Mouse (Mus musculus) lung, postnatal 10 days (tissue): ENCODE results near the gene Habp2.

Source experiments
- DNase-seq: peaks from one replicate; pipeline ENCODE4 v3.0.0; 2021

The Habp2 gene

DNA sequence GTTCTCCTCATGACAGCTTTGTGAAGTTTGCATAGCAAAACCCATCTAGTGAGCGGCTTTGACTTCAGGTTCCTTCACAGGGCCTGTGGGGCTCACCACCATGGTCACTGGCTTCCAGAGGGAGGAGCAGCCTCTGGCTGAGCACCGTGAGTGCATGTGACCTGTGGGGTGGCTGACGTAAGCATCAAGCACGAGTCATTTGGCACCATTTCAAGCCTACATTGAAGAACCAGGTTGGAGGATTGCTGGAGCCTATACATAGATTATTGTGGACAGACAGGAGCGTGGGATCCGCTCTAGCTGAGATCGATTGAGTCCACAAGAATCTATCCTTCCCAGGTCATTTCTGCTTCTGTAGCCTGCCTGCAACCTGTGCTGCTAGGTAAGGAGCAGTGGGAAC is at the start of gene Habp2:
Gene Habp2 (plus strand): TSS at position 272 of the 400 bp plus-strand sequence.
- no peak for DNase-seq

DNA sequence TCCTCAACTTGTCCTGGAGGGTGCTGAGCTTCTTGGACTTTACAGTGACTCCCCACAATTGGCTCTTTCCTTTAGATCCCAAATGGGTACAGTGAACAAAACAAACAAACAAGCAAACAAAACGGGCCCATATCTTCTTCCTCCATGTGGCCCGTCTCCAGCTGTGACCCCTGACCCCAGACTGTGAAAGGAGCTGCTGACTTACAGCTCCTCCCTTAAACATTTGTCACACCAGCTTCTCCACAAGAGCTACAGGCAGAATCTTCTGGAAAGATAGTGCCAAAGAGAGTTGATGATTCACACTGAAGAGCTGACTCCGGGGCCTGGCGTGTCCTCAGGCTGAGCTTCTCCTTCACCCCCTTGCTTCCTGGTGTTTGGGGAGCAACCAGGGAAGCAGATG is 48.4 kb upstream of the Habp2 start:
- peak; percentile 68 for DNase-seq

DNA sequence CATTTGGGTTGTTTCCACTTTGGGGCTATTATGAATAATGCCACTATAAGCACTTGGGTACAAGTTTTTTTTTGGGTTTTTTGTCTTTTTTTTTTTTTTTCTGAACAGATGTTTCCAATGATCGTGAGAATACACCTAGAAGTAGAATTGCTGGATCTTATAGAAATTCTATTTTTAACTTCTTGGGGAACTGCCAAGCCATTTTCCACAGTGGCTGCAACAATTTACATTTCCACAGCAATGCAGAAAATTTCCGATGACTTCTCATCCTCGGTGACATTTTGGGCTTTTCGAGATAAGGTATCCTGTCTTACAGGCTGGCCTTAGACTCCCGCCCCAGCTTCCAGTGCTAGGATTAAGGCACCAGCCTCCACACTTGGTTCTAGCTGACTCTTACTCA is 41.7 kb upstream of the Habp2 start:
- DNase-seq: no peak

DNA sequence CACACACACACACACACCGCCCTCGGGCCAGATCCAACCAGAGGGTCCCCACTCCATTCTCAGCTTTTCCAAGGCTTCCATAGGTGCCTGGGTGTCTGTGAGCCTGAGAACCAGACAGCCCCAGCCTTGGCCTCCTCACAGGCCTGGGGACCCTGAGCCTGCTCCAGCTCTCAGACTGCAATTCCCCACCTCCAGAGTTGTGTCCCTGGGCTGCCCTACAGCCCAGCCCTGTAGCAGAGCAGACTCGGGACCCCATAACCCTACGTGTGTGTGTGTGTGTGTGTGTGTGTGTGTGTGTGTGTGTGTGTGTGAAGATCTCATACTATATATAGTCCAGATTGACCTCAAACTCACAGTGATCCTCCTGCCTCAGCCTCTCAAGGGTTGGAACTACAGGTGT is 34.1 kb upstream of the Habp2 start:
- peak; percentile 14 for DNase-seq

DNA sequence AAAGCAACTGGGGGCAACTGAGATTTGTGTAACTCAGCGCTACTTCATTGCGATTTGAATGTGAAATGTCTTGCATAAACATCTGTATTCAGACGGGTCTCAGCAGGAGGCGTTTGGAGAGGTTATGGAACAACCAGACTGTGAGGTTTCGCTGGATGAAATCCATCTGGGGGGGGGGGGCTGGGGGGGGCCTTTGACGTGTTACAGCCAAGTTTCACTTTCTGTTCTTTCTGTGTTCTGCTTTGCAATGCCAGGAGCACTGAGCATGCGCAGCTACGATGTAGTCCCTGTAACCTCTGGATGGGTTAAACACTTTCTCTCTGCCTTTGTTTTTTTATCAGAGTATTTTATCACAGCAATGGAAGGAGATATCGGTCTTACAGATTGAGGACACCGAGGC is 33.7 kb upstream of the Habp2 start:
- peak; percentile 59 for DNase-seq

DNA sequence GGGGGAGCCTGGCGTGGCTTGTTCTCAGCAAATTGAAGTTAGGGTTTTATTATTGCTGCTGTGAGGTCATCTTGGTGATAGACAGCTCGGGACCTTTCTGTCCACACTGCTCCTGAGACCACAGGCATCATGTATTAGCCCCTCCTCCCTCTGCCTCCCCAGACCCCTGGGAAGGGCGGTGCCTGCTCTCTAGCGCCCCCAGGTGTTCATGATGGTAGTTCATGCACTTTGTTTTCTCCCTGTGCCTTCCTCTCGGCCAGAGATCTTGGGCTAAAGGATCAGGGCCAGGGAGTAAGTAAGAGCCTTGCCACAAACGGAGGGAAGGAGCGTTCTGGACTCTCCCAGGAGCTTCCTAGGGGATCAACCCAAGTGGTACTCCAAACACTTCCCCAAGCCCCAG is 32.2 kb upstream of the Habp2 start:
- DNase-seq: peak; percentile 51

DNA sequence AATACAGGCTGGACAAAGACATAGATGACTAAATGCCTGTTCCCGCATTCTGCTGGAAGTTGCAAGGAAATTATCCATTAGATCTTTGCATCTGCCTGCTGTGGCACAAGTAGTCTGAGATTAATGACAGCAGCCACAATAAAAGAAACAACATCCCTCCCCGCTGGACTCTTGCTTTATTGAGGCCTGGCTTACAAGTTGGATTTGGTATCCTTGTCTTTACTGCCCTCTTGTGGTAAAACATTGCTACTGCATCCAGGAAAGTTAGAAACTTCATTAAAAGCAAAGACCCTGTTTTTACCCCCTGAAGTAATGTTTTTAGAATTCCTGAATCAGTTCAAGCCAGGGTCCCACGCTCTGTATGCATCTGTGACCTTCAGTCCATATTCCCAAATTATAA is 31.4 kb upstream of the Habp2 start:
- DNase-seq: peak; percentile 70

DNA sequence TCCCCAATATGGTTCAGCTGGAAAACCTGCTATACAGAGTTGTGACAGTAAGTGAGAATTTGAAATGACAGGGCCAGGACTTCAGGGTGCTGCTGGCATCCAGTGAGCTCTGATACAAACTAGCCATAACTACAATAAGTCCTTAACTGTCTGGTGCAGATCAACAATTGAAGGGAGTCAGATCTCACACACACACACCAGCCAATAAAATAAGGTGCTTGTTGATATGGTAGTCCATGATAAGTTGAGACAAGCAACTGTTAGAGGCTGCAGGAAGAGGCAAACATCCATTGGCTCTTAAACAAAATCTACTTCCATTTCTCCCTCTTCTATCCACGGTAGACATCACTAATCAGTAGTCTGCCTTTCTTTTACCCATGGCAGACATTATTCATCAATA is 30.7 kb upstream of the Habp2 start:
- no peak for DNase-seq

DNA sequence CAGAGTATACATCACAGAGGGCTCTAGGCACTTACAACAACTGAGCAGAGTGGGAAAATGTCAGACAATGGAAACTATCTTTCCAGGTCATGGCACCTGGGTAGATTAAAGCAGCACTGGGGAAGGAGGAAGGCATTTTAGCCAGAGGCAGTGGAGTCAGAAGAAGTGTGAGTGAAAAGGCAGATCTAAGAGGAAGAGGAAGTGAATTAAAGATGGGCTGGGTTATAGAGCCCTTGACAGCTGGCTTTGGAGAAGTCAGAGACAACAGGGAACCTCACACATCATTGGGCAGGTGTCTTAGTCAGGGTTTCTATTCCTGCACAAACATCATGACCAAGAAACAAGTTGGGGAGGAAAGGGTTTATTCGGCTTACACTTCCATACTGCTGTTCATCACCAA is 30.2 kb upstream of the Habp2 start:
- no peak for DNase-seq

DNA sequence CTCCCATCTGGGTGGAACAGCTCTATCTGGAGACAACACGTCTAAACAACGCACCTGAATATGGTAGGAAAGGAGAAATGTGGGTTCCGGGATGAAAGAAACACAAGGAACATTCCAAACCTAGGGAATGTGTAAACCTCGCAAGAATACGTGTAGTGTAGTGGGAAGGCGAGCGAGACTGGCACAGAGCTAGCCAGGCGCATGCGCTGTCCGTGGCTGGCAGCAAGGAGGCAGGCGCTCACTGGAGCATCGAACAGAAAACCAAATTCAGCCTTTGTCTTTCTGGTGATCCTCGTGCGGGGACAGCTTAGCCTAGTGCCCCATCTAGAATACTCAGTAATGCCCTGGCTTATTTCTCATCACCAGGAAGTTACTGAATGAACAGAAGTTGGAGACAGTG is 23.2 kb upstream of the Habp2 start:
- DNase-seq: no peak

DNA sequence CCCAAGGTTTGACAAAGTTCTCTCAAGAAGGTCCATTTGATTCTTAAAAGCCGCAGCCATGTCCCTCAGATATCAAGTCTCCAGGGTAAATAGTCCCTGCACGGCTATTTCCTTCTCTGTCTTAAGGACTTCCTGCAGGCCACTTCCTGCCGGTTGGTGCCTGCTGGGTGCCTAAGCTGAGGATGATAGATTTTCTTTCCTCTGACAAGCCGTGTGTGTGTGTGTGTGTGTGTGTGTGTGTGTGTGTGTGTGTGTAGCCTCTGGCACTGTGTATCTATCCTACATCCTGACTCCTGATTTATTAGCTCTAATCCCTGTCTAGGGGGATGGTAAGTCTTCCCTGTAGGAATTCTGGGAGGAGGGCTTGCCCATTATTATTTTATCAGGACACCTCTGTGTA is 22.8 kb upstream of the Habp2 start:
- DNase-seq: peak; percentile 66

DNA sequence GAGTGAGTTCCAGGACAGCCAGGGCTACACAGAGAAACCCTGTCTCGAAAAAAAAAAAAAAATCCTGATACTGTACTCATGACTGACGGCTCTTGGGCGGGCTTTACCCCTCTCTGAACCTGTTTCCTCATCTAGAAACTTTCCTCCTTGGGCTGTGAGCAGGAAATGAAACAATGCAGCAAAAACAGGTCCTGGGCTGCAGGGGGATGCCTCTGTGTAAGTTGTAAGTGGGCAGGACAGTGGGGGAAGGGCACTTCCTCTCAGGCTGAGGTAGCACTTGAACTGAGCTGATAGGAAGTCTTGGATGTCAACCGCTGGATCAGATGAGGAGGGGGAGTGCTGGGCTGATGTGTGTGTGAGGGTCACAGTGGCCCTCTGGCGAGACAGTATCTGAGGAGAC is 21.8 kb upstream of the Habp2 start:
- DNase-seq: peak; percentile 40

DNA sequence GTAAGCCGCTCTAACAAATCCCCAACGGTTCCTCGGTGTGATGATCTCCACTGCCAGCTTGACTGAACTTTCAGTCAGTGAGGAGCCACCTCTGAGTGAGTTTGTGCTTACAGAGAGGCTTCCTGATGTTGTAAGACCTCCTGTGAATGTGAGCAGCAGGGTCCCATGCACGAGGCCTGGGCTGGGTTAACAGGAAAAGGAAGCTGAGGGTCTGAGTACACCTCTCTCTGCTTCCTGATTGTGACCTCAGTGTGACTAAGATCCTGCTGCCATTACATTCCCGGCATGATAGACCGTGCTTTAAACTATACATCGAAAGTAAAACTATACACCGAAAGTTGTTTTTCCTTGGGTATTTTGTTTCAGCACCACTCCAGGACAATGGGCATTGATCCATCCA is 14.9 kb upstream of the Habp2 start:
- no peak for DNase-seq

DNA sequence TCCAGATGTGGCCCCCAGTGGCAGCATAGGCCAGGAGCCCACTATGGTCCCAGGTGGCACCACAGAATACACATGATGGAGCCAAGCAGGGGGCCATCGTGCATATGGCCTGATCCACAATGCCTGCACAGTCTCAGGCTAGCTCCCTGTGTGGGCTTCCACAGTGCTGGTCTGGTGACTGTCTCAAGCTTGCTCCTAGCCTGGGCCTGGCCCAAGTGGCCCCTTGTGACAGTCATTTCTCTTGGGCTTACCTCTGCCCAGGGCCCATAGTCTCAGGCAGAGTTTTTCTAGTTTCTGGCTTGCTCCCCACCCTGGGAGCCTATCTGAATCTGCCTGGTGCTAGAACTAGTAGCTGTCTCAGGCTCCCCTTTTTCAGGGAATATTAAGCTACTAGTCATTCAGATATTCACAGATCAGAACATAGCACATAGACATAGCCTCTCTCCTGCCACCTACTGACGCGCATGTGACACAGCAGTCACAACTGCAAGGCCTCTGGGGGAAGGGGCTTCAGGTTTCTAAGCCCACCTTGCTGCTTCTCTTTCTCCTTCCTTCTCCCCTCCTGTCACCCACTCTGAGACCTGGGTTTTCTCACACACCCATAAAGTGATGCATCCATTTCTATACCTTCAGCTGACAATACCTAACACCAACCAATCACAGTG is 9.7 kb upstream of the Habp2 start:
- DNase-seq: no peak

DNA sequence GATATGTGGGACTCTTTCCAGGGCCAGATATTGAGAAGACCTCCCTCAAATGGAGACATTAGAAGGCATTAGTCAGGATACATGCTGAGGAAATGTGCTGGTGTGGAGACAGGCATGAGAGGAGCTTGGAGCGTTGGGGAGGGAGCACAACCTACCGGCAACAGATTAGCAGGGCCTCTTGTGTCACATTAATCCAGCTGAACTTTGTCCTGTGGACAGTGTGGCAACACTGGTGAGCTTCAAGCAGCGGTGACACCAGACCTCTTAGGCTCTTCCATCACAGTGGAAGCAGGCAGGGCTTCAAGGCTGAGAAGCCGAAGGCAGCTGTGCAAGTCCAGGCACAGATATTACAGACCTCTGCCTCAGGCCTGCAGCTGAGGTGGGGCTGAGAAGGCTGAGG is 9.0 kb upstream of the Habp2 start:
- DNase-seq: no peak

DNA sequence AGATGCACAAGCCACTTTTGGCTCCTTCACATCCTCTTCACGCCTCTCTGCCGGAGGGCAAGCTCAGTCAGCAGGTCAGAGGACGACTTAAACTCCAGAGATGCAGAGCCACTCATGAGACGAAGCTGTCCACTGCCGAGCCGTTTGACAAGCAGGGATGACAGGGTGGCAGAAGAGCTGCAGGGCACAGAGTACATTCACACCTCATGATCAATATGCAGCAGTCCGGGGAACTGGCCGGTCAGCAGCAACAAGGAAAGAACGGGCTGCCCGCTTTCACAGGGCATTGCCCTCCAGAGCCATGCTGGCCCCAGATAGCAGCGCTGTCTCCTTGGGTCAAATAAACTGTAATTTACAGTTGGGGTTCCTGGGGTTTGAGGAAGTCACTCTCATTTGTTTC is 8.6 kb upstream of the Habp2 start:
- no peak for DNase-seq

DNA sequence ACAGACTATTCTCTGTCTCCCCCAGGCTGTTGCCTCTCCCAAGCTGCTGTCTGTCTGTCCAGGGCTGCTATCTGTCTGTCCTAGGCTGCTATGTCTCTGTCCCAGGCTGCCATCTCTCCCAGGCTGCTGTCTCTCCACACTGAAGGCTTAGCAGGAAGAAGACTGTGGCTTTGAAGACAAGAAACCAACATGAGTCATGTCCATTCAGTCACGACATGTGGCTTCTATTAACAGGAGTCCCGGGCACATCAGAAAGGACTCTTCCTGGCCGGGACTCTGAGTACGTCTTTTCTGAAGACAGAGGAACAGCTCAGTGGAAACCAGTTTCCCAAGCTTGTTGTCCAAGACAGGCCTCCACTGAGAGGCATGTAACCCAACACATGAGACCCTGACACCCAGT is 1.7 kb upstream of the Habp2 start:
- DNase-seq: no peak

DNA sequence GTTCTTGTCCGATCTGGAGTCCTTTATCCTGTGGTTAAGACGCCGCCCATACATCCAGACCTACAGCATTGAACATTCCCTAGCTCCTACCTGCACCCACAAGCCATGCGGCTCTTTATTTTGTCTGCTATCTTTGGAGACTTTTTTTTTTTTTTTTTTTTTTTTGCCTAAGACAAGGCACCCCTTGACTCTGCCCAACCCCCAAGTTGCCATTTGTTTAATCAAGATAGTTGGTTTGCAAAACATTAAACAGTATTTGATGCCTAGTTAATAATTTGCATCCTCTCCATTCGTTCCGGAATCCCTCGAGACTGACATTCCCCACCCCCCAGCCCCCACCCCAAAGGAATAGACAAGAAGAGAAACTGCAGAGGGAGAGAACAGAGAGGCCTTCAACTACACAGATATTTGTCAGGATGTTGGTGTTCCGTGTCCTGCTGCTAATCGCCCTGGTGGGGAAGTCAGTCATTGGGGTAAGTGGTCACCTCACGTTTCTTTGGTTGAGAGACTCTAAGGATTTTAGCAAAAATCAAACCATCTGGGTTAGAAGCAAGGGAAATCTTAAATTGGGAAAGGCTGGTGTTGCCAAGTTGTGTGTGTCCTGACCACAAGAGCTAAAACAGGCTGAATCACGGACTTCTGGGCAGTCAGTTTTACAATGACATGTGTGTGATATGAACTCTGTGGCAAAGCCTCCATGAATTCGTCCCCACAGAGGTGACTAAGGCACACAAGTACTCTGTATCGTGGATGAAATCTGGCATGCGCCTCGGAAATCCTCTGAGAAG is 837 bp downstream of the Habp2 start:
- DNase-seq: no peak

DNA sequence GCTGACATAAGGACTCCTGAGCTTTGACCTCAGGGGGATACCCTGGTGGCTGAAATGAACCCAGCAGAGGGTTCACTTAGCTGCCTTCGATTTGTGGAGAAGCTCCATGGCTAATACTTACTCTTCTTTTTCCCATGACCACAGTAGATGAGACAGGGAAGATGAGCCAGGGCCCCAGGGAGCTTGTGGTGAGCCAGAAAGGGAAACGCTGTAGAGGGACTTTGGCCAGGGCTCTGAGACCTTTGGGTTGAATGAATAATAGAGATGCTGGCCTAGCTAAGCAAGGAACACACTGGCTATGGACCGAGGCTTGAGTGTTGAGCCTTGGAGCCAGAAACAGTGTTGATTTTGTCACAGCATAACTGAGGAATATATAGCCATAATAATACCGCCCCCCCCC is 1.5 kb downstream of the Habp2 start:
- DNase-seq: no peak

DNA sequence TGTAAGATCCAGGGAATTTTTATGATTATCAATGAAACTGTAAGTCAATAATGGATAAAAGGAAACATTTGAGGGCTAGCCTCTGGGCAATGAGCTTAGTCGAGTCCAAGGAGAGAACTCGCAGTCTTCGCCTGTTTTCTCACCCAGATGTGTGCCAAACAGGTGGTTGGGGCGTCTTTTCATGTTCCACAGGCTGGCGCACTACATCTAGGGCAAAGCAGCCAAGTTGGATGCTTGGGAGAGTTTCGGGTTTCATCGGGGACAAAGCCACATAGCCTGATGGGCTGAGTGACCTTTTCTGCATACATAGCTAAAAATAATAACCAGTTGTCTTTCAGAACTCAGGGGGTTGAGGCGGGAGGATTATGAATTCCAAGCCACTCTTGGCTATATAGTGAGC is 2.7 kb downstream of the Habp2 start:
- no peak for DNase-seq

DNA sequence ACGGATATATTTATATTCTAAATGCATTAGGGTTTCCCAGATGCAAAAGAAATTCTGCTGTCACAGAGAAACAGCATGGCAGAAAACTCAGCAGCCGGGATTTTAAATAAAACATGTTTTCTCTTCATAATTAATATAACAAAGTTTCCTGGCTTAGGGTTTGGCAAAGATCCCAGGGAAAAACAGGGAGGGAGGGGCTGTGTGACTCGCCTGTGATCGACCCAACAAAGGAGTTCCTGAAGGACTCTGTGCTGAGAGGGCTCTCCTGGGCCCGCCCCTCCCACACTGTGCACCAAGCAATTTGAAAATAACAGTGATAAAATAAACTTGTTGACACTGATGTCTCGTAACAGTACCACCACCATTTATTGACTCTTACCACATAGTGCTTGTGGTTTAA is 5.0 kb downstream of the Habp2 start:
- DNase-seq: peak; percentile 67

DNA sequence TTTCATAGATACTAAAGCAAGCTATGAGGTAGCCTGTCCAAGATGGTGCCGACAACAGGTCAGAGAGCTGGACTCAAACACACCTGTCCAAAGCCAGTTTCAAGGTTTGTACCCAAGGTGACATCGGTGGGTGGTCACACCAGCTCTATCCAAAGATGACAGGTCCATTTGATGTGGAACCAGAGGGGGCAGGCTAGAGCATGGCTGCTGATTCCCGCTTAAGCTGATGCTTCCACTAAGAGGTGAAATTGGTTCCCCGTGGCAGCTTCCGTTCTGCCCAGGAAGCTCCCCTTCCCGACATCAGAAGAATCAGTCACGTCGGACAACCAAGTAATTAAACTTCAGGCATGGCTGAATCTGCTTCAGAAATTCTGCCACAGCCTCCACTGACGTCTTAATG is 5.4 kb downstream of the Habp2 start:
- peak; percentile 22 for DNase-seq

DNA sequence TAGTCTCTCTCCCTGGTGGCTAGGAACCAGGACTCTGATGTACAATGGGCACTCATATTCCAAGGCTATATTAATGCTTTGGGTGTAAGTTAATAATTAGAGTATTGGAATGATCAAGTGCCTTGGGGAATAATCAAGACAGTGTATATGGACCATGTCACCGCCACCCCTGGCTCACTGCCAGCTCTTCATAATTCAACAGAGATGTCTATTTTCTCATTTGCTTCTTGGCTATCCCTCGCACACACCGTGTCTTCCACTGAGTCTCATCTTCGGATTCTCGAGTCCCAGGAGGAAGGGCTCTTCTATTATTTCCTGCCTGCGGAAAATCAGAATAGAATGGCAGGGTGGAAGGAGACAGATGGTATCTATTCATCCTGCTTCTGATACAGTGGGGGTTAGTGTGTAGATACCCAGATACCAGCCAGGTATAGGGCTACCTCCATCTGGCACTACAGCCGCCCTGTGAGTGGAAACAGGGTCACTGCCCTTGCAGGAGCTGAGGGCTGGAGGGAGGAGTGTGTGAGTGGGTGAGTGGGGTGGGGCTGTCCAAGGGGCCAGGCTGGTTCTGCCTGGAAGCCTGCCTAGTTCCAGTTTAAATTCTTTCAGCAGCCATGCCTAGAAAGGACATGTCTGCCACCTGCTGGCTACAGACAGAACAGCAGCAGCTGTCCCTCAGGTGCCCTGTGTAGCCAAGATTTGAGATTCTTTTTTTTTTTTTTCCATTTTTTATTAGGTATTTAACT is 7.9 kb downstream of the Habp2 start:
- peak; percentile 90 for DNase-seq

DNA sequence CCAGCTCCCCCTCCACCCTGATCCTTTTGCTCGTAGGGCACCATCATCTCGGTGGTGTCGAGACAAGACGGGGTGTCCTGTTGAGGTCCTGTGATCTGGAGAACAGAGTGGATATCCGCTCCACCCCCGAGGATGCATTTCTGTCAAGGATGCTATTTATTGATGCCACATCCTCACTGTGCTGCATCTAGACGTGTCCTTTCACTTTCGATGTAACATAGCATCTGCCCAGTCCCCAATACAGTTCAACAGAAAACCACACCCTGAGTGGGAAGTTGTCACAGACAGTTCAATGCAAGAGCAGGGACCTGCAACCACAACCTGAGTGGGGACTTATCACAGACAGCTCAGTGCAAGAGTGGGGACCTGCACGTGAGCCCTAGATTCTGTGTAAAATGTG is 9.7 kb downstream of the Habp2 start:
- no peak for DNase-seq
